Mouse (Mus musculus): ENCODE measurements around the gene Col5a3.

DNA sequence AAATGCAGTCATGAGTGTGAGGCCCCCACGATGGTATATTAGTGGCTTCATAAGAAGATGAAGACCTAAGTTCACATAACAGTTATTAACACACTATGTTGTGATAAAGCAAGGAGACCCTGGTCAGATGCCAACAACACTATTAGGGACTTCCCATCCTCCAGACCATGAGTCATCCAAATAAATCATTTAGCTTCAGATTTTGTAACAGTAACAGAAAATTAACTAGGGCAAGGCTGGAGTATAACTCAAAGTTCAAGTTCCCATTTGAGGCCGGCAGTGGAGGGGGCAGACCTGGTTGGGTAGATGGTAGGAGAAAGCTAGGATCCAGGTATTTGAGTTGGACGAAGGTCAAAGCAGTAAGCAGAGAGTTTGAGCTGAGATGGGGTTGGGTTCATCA is 33.6 kb downstream of the Col5a3 start:
- TF ChIP-seq POLR2A (IDR thresholded peaks at IDR 0.05; ENCODE audit: extremely low read depth, insufficient read depth, low read length), result no peak
- TF ChIP-seq CTCF (IDR thresholded peaks at IDR 0.05; ENCODE audit: low read depth, low read length), result no peak
